Mouse (Mus musculus) C2C12 (cell line): ENCODE measurements at regions not wholly inside any gene's neighbourhood (a gene's known extent, or its start where the extent isn't known, plus 50 kb on each side); places are given as distances from the start of the nearest gene placed in this dataset.

Experiments
- CTCF ChIP-seq: IDR thresholded peaks from one replicate; pipeline ENCODE4 v1.5.1; 2011; ENCODE audit not compliant: control insufficient read depth, insufficient read depth, insufficient read length
- MAX ChIP-seq: IDR thresholded peaks from one replicate; pipeline ENCODE4 v1.6.1; 2011; ENCODE audit warnings: mild to moderate bottlenecking, control low read depth
- MYOD1 ChIP-seq: IDR thresholded peaks from one replicate; pipeline ENCODE4 v1.6.1; 2011; ENCODE audit warnings: low read depth; ENCODE audit not compliant: control insufficient read depth, insufficient read length
- USF1 ChIP-seq: IDR thresholded peaks from one replicate; pipeline ENCODE4 v1.6.1; 2011; ENCODE audit warnings: low read depth, mild to moderate bottlenecking, control low read depth, moderate library complexity

GRCm38 (mm10) chr10:21517721-21518120 lies 75.2 kb upstream of the 1700020N01Rik start:
- no peak for TF ChIP-seq CTCF
- TF ChIP-seq MYOD1 = no peak
- TF ChIP-seq MAX = no peak
- no peak for TF ChIP-seq USF1
